Mouse (Mus musculus) intestine, embryonic 16.5 days (tissue): ENCODE results near the gene Gpr1. TPM values are rescaled to one million over a fixed set of nuclear protein-coding genes. Genes with fewer than 3 reads are reported as not detected.

ENCODE experiments used
- ATAC-seq: fragments of 200-750 bp; cut with Nextera tagmentation; 2 replicates; pipeline ENCODE4 v1.8.0; 2017; ENCODE audit warnings: moderate TSS enrichment, moderate library complexity
- H3K27ac ChIP-seq: fragments of 300-500 bp; sonication (generic); 2 replicates; pipeline ENCODE4 v1.5.1; 2014; ENCODE audit warnings: mild to moderate bottlenecking, low read length
- H3K27me3 ChIP-seq: fragments of 300-500 bp; sonication (generic); replicated peaks from 2 replicates; pipeline ENCODE4 v1.6.1; 2014; ENCODE audit warnings: low read length, control low read depth, mixed read lengths; ENCODE audit not compliant: control insufficient read depth, insufficient read depth
- H3K36me3 ChIP-seq: fragments of 300-500 bp; sonication (generic); 2 replicates; pipeline ENCODE4 v1.6.1; 2014; ENCODE audit warnings: low read length, control low read depth; ENCODE audit not compliant: control insufficient read depth, insufficient read depth
- H3K4me1 ChIP-seq: fragments of 300-500 bp; sonication (generic); 2 replicates; pipeline ENCODE4 v1.6.1; 2014; ENCODE audit warnings: low read length, control low read depth, mixed read lengths; ENCODE audit not compliant: control insufficient read depth, insufficient read depth
- H3K4me2 ChIP-seq: fragments of 300-500 bp; sonication (generic); 2 replicates; pipeline ENCODE4 v1.6.1; 2014; ENCODE audit warnings: low read depth, low read length, control low read depth
- H3K4me3 ChIP-seq: fragments of 300-500 bp; sonication (generic); 2 replicates; pipeline ENCODE4 v1.5.1; 2014; ENCODE audit warnings: mild to moderate bottlenecking, low read length
- H3K9ac ChIP-seq: fragments of 300-500 bp; sonication (generic); 2 replicates; pipeline ENCODE4 v1.6.1; 2014; ENCODE audit warnings: low read depth, low read length
- H3K9me3 ChIP-seq: fragments of 300-500 bp; sonication (generic); 2 replicates; pipeline ENCODE4 v1.6.1; 2016; ENCODE audit warnings: low read length, control low read depth; ENCODE audit not compliant: control insufficient read depth
- WGBS: fragments of 180-500 bp; shearing (Covaris S2); extraction: QIAGEN DNeasy Blood & Tissue Kit; methylation state at CpG from one replicate; pipeline ENCODE4 v1.1.7; 2014; 5-methylcytosine and 5-hydroxymethylcytosine counted together
- polyA plus RNA-seq: library from polyadenylated mRNA; unstranded; fragments of >200 nt; fragmentation: Nextera tagmentation; extraction: Ambion mirVana; gene quantifications from 2 replicates; pipeline ENCODE4 v1.2.1, GENCODE M21; 2015

The Gpr1 gene
- polyA plus RNA-seq, 1 experiment from 2014 or later: not detected

DNA sequence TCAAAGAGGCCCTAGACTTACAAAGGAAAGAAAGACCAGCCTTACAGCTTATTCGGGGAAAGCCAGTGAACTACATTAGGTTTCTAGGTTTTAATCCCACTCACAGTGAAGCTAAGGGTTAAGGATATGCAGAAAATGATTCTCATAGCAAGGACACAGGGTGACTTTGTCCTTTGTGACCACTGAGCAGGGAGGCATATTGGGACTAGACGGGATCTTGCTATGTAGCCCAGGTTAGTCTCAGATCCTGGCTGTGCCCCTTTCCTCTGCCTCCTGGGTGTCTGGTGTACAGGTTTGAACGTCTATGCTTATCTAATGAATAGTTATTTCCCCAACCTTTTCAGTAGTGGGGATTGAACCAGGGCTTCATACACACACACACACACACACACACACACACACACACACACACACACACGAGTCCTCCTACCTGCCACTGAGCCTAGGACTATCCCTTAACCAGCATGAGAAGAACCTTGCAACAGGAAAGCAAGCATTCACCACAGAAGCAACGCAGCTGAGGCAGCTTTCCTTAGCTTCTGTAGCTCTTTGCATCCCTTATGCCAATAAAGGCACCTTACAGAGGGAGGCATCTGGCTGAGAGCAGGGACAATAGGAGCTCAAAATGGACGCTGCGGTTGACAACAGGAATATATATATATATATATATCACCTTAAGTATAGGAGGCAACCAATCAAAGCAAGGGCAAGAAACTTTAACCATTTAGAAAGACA, 9.5 kb downstream of the Gpr1 start:
- no peaks in the 10 kb centered on the region for H3K27me3 ChIP-seq
- H3K4me1 ChIP-seq: 0 out of 2 replicates have a peak, but pooled peaks cover 6% of the 10 kb centered on the region
- H3K9ac ChIP-seq: no peak overlapping the region
- peaks cover 4% of the 10 kb centered on the region; the same call in 1 of the 2 replicates for H3K9me3 ChIP-seq
- ATAC-seq: no peak
- H3K36me3 ChIP-seq: no peaks in the 10 kb centered on the region
- H3K4me2 ChIP-seq: no peak overlapping the region
- H3K4me3 ChIP-seq: no peak overlapping the region
- 37% methylated on average over 7 of the region's 7 CpGs for WGBS
- no peak overlapping the region; the same call in 1 of the 2 replicates for H3K27ac ChIP-seq

DNA sequence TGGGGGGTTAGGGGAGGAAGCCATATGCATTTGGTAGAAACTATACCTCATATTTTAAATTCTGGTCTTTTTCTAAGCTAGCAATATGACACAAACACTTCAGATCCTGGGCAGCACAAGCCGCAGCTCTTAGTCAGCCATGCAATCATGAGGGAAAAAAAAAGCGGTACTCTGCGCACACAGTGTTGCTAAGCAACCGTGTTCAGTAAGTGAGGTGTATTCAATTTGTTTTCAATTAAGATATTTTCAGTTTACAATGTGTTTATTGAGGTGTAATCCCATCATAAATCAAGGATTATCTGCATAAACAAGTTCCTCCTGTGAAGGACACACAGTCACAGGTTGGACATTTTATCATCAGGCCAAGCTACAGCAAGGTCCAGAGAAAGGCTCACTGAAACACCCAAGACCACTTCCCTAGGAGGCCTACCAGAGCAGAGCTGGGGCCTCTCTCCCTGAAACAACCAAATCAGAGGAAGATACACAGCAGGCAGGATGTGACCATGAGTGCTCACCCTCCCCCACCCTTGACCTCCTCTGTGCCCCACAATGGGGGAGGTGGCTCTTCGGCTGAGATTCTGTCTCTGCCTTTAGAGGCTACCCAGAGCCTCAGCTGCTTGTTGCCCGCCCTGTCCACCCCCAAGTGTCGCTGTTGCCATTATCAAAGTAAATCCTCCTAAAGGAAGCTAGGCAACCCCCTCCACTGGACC, 10.2 kb downstream of the Gpr1 start:
- H3K4me1 ChIP-seq: 0 out of 2 replicates have a peak, but pooled peaks cover 6% of the 10 kb centered on the region
- peak; percentile 38; the same call in 1 of the 2 replicates for ATAC-seq
- H3K36me3 ChIP-seq: no peaks in the 10 kb centered on the region
- H3K27me3 ChIP-seq: no peaks in the 10 kb centered on the region
- peaks cover 5% of the 10 kb centered on the region; the same call in 1 of the 2 replicates for H3K9me3 ChIP-seq
- no peak overlapping the region for H3K4me3 ChIP-seq
- H3K27ac ChIP-seq: no peak overlapping the region; the same call in 1 of the 2 replicates
- WGBS: 9% methylated on average over 7 of the region's 7 CpGs
- no peak overlapping the region for H3K9ac ChIP-seq
- no peak overlapping the region for H3K4me2 ChIP-seq

DNA sequence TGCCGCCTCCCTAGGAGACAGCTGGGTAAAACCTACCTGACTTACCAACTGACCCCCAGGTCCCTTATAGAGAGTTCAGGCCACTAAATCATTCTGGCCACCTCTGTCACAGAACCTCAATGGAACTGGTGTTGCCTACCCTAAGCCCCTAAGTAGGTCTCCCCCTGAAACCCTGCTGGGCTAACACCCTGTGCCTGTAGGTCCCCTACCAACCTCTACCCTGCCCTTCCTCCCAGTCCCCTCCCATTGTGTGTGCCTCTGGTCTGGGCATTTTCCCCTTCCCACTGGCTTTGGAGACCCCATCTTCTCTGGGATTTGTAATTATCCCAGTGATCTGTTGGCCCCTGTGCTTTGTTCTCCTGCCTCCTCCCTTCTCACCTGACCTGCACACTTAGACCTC, 10.9 kb downstream of the Gpr1 start:
- H3K4me2 ChIP-seq: no peak overlapping the region
- ATAC-seq: no peak
- no peak overlapping the region for H3K27ac ChIP-seq
- H3K9ac ChIP-seq: no peak overlapping the region
- H3K27me3 ChIP-seq: no peaks in the 10 kb centered on the region
- H3K4me3 ChIP-seq: no peak overlapping the region
- H3K9me3 ChIP-seq: peaks cover 5% of the 10 kb centered on the region; the same call in 1 of the 2 replicates
- no peaks in the 10 kb centered on the region for H3K36me3 ChIP-seq
- H3K4me1 ChIP-seq: 0 out of 2 replicates have a peak, but pooled peaks cover 6% of the 10 kb centered on the region
- 72% methylated on average over 1 of the region's 1 CpGs for WGBS

DNA sequence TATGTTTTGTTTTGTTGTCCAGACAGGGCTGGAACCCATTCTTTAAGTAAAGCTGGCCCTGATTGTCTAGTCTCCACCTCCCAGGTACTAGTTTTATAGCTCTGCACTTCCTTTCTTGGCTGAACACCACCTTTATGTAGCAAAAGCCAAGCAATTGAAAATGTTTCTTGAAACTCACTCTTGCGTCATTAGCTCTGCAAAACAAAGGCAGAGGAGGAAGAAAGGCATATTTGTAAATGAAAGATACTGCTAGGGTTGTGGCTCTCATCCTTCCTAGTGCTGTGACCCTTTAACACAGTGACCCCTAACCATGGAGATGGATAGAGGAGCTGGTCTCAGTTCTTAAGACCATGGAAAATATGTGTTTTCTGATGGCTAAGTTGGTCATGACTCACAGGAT, 12.7 kb downstream of the Gpr1 start:
- H3K4me1 ChIP-seq: 0 out of 2 replicates have a peak, but pooled peaks cover 6% of the 10 kb centered on the region
- no peak overlapping the region for H3K27ac ChIP-seq
- no peaks in the 10 kb centered on the region for H3K27me3 ChIP-seq
- no peak for ATAC-seq
- H3K4me2 ChIP-seq: no peak overlapping the region
- H3K9ac ChIP-seq: no peak overlapping the region
- peaks cover 5% of the 10 kb centered on the region; the same call in 1 of the 2 replicates for H3K9me3 ChIP-seq
- WGBS: 89% methylated on average over 1 of the region's 1 CpGs
- no peak overlapping the region for H3K4me3 ChIP-seq
- H3K36me3 ChIP-seq: no peaks in the 10 kb centered on the region

DNA sequence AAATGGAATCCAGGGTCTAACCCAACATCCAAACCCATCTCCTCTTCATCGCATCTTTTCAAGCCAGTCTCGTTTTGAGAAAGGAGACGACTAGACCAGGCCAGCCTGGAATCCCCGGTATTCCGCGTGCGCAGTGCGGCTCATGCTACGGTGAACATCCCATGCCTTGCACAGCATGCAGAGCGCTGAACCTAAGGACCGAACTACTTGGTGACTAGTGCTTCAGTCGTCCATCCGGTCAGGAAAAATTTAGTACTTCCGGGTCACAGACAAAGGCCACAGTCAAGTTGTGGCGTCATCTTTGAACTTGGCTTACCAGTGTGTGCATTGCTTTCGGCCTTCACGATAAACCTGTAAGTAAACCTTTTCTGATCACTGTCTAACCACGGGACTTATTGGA, 14.0 kb downstream of the Gpr1 start:
- Histone ChIP-seq H3K4me3 (no peak overlapping the region), H3K9ac (no peak overlapping the region), H3K4me1 (0 out of 2 replicates have a peak, but pooled peaks cover 6% of the 10 kb centered on the region), H3K27ac (no peak overlapping the region), H3K4me2 (no peak overlapping the region), H3K27me3 (no peaks in the 10 kb centered on the region), H3K9me3 (peaks cover 5% of the 10 kb centered on the region; the same call in 1 of the 2 replicates), H3K36me3 (no peaks in the 10 kb centered on the region)
- 94% methylated on average over 18 of the region's 18 CpGs for WGBS
- no peak for ATAC-seq

DNA sequence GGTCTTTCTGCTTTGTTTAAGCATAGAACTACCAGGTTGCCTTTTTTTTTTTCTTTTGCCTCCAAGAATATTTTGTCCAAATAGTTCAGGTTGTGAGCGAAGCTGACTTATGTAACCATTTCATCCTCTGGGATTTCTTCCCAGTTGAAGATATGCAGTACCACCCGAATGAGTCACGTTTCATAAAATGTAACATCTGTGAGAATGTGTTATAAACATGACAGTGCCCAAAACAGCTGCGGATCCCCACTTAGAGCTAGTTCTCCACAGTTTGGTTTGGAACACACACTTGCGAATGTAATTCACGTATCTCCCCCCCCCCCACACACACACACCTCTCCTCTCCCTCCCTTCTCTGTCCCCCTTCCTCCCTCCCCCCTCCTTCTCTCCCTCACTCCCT, 15.0 kb downstream of the Gpr1 start:
- H3K4me1 ChIP-seq: 0 out of 2 replicates have a peak, but pooled peaks cover 3% of the 10 kb centered on the region
- ATAC-seq: no peak
- H3K9me3 ChIP-seq: peaks cover 5% of the 10 kb centered on the region; the same call in 1 of the 2 replicates
- 80% methylated on average over 6 of the region's 6 CpGs for WGBS
- H3K27me3 ChIP-seq: no peaks in the 10 kb centered on the region
- H3K4me2 ChIP-seq: no peak overlapping the region
- H3K36me3 ChIP-seq: no peaks in the 10 kb centered on the region
- no peak overlapping the region for H3K27ac ChIP-seq
- H3K9ac ChIP-seq: no peak overlapping the region
- H3K4me3 ChIP-seq: no peak overlapping the region

DNA sequence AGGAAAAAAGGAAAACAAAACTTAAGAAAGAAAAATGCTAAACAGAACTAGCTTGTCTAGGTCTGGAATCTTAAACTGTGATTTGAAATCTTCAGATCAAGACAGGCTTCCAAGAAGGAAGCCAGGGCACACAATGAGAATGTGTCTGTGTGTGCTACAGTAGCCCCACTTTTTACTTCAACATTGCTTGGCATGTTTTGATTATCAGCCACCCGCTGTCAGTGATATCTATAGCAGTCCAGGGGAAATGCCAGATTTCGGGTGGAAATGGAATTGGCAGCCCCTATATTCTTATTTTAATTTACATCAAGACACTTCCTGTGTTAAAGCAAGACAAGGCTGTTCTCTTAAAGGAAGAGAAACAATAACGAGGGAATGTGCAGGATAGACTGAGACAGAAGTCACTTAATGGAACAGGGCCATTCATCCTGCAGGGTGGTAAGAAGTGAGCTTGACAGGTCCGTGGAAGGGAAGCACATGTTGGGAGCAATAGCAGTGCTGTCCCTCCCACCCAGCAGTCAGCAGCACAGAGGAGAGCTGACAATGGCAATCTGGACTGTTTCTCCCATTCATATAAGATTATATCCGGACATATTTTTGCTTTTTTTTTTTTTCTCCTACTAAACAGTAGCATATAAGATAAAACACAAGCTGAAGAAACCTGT, 18.4 kb downstream of the Gpr1 start:
- ATAC-seq: no peak
- 44% methylated on average over 5 of the region's 5 CpGs for WGBS

DNA sequence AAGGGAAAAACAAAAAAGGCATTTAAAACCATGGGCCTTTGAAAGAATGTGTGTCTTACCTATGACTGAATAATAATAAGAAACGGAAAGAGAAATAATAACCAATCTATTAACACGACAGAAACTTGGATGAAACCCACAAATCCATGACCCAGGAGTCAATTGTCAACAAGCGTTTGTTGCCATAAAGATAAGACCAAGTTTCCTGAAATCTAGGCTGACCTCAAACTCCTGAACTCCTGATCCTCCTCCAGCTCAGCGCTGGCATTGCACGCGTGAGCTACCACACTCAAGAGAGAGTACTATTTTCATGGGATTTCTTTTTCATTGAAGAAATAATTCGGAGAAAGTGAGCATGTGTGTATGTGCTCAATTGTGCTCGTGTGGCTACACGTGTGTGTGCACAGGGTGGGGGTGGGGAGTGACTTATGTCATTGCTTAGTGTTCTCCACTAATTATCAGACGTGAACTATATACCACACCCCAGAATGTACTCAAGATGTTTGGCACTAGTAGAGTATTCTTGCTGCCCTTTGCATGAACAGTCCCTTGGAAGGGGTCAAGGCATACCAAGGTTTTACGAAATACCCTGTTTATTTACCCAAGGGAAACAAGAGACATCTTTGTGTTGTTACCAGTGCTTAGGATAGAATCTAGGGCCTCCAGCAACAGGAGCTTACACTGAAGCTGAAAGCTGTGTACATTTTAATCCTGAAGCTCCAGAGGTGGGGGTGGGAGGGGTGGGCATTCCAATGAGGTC, 21.9 kb downstream of the Gpr1 start:
- Histone ChIP-seq H3K36me3 (no peaks in the 10 kb centered on the region), H3K9ac (no peak overlapping the region), H3K4me1 (no peaks in the 10 kb centered on the region), H3K27ac (no peak overlapping the region), H3K9me3 (no peaks in the 10 kb centered on the region), H3K4me3 (no peak overlapping the region), H3K27me3 (no peaks in the 10 kb centered on the region), H3K4me2 (no peak overlapping the region)
- no peak for ATAC-seq
- 78% methylated on average over 11 of the region's 11 CpGs for WGBS

More for the DNA sequence above, 18.4 kb downstream of the Gpr1 start:
- Histone ChIP-seq H3K9me3 (peaks cover 5% of the 10 kb centered on the region; the same call in 1 of the 2 replicates), H3K27me3 (no peaks in the 10 kb centered on the region), H3K4me2 (no peak overlapping the region), H3K4me3 (no peak overlapping the region), H3K4me1 (no peaks in the 10 kb centered on the region), H3K27ac (no peak overlapping the region), H3K9ac (no peak overlapping the region), H3K36me3 (no peaks in the 10 kb centered on the region)
